22 mouse cellular contexts compared by ENCODE assay signal in the genomic region with DNA sequence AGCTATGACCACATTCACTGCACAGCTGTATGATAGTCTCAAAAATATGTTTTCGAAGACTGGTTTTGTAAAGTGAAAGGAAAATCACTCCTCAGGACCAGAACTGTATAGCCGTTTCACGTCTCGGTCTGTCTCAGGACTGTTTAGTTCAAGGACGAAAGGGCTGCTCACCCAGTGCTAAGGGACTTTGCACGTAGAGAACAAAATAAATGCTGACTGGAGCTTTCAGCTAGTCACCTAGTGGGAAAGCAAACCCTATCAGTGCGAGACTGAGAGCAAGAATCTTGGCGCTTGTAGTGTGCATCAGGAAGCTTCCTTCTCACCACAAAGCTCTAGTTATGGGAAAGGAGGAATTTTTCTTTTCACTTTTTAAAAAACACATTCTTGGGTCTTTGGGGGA. TPM values are rescaled to one million over a fixed set of nuclear protein-coding genes. Genes with fewer than 3 reads are reported as not detected.
DNase-seq lines count a peak whose midpoint lies in the region; ATAC-seq lines count a peak whose summit lies in the region.
"Had no signal": no experiment of that assay in that cellular context is flagged by ENCODE, and none has a peak within 500 bp of the region (broad histone marks: within the 10 kb centered on the region; RNA-seq: fewer than 3 reads in every experiment).

No protein-coding gene starts in this region.

- DNase-seq in heart, postnatal 25 days (ENCODE audit: low spot score) = no peak
- DNase-seq in kidney, postnatal 10 days = peak; percentile 19
- no peak for DNase-seq in kidney, postnatal 4 days
- DNase-seq in kidney, postnatal 14 days = peak; percentile 47
- DNase-seq in left cerebral cortex, adult 9 months (ENCODE audit: low spot score in 2 of 2) = no peak
- DNase-seq: adrenal gland, postnatal 36 days; cerebellum, adult 11-12 months; cerebellum, postnatal 14 days; gastrocnemius, postnatal 36 days; heart, postnatal 36 days; left cerebral cortex, postnatal 4 days; lung, adult 2 months; thymus, postnatal 14 days had no signal

- no peak for ATAC-seq in heart, embryonic 13.5 days (ENCODE audit: extremely low read depth, insufficient number of reproducible peaks, low FRiP score, low TSS enrichment)
- no peak for ATAC-seq in liver, embryonic 16.5 days (ENCODE audit: low read depth)
- ATAC-seq: forebrain, embryonic 16.5 days; midbrain, embryonic 16.5 days had no signal

- H3K4me1 ChIP-seq in heart, embryonic 13.5 days = peaks cover 39% of the 10 kb centered on the region
- peaks cover 34% of the 10 kb centered on the region for H3K4me1 ChIP-seq in liver, embryonic 16.5 days (ENCODE audit: control insufficient read depth, low read depth, low read length)
- H3K4me1 ChIP-seq: megakaryocyte, embryonic 14.5 days had no signal

- 0 out of 2 replicates have a peak overlapping the region, but pooled peaks have one; percentile 8 for H3K27ac ChIP-seq in heart, embryonic 13.5 days (replicated peaks)
- peak overlapping the region; percentile 82 for H3K27ac ChIP-seq in liver, embryonic 16.5 days (ENCODE audit: low read length)
- H3K27ac ChIP-seq: embryonic facial prominence, embryonic 15.5 days; heart, embryonic 10.5 days; hindbrain, embryonic 14.5 days; stomach, postnatal 0 days had no signal

- no peak overlapping the region for H3K9ac ChIP-seq in heart, embryonic 13.5 days
- no peak overlapping the region for H3K9ac ChIP-seq in liver, embryonic 16.5 days (ENCODE audit: low read depth, low read length)
- H3K9ac ChIP-seq: embryonic facial prominence, embryonic 15.5 days; hindbrain, embryonic 14.5 days had no signal

- intact Hi-C loops in heart, postnatal 25 days (cut with DNase I) = no loop called here

- H3K4me2 ChIP-seq in heart, embryonic 13.5 days = no peak overlapping the region
- no peak overlapping the region for H3K4me2 ChIP-seq in liver, embryonic 16.5 days (ENCODE audit: low read depth, low read length)
- H3K4me2 ChIP-seq: embryonic facial prominence, embryonic 15.5 days; hindbrain, embryonic 14.5 days had no signal

- H3K9me3 ChIP-seq in heart, embryonic 13.5 days = no peaks in the 10 kb centered on the region
- no peaks in the 10 kb centered on the region for H3K9me3 ChIP-seq in liver, embryonic 16.5 days (replicated peaks; ENCODE audit: control insufficient read depth, low read length)
- H3K9me3 ChIP-seq: embryonic facial prominence, embryonic 15.5 days; heart, embryonic 10.5 days; megakaryocyte, embryonic 14.5 days had no signal

- no peaks in the 10 kb centered on the region for H3K36me3 ChIP-seq in heart, embryonic 13.5 days
- no peaks in the 10 kb centered on the region for H3K36me3 ChIP-seq in liver, embryonic 16.5 days (ENCODE audit: control insufficient read depth, insufficient read depth)
- H3K36me3 ChIP-seq: embryonic facial prominence, embryonic 15.5 days; heart, embryonic 10.5 days had no signal

- no peak overlapping the region for H3K4me3 ChIP-seq in heart, embryonic 13.5 days
- no peak overlapping the region for H3K4me3 ChIP-seq in liver, embryonic 16.5 days (ENCODE audit: low read depth, low read length)
- H3K4me3 ChIP-seq: embryonic facial prominence, embryonic 15.5 days; heart, embryonic 10.5 days; megakaryocyte, embryonic 14.5 days had no signal

- WGBS in heart, embryonic 13.5 days = 72% methylated on average over 8 of the region's 8 CpGs
- 67% methylated on average over 8 of the region's 8 CpGs for WGBS in liver, embryonic 16.5 days (ENCODE audit: insufficient replicate concordance)

- no peaks in the 10 kb centered on the region for H3K27me3 ChIP-seq in heart, embryonic 13.5 days (replicated peaks)
- no peaks in the 10 kb centered on the region for H3K27me3 ChIP-seq in liver, embryonic 16.5 days (ENCODE audit: control insufficient read depth, insufficient read depth, low read depth, low read length)
- H3K27me3 ChIP-seq: embryonic facial prominence, embryonic 15.5 days; megakaryocyte, embryonic 14.5 days had no signal

RNA-seq across cellular contexts. Expression of gene Arhgap32, which starts 15.4 kb away (rescaled TPM):
- polyA plus RNA-seq in heart, embryonic 13.5 days (2015; fragmentation: Nextera tagmentation; extraction: Ambion mirVana) = 2.9 and 3.3 TPM in 2 replicates
- 10 to 100 TPM; 20.3 to 21.7 TPM for total RNA-seq in heart, postnatal 25 days (2021)
- 0.32 and 0.57 TPM in 2 replicates for polyA plus RNA-seq in liver, embryonic 16.5 days (2015; fragmentation: Nextera tagmentation; extraction: Ambion mirVana)

Comparison
In these comparisons a context has a peak if more than half of its experiments do, and no peak if none do; other contexts are left out.
1. DNase-seq: peak in kidney, postnatal 10 days (single experiment) and kidney, postnatal 14 days (single experiment); none in heart, postnatal 25 days (single experiment), kidney, postnatal 4 days (0 of 2) and left cerebral cortex, adult 9 months (0 of 2).